Mouse (Mus musculus) limb, embryonic 14.5 days (tissue): Measurements from ENCODE around the gene Padi2. TPM values are rescaled to one million over a fixed set of nuclear protein-coding genes. Genes with fewer than 3 reads are reported as not detected.

Source experiments
- ATAC-seq: fragments of 200-750 bp; cut with Nextera tagmentation; 2 replicates; pipeline ENCODE4 v1.8.0; 2017; ENCODE audit warnings: low read depth, moderate number of reproducible peaks, moderate TSS enrichment; ENCODE audit not compliant: low FRiP score
- DNase-seq: peaks from one replicate; pipeline ENCODE4 v3.0.0-alpha.2; 2015; ENCODE audit warnings: low spot score
- H3K27ac ChIP-seq: fragments of 300-500 bp; sonication (generic); replicated peaks from 2 replicates; pipeline ENCODE4 v1.5.1; 2014; ENCODE audit warnings: low read depth, mild to moderate bottlenecking, low read length, moderate library complexity, mixed read lengths
- H3K27me3 ChIP-seq: fragments of 300-500 bp; sonication (generic); 2 replicates; pipeline ENCODE4 v1.6.1; 2014; ENCODE audit warnings: low read length, mixed read lengths; ENCODE audit not compliant: control insufficient read depth, insufficient read depth
- H3K36me3 ChIP-seq: fragments of 300-500 bp; sonication (generic); 2 replicates; pipeline ENCODE4 v1.6.1; 2014; ENCODE audit warnings: mild to moderate bottlenecking, low read length, moderate library complexity, mixed read lengths; ENCODE audit not compliant: control insufficient read depth, insufficient read depth
- H3K4me1 ChIP-seq: fragments of 300-500 bp; sonication (generic); 2 replicates; pipeline ENCODE4 v1.6.1; 2014; ENCODE audit warnings: antibody characterized with exemption, low read length, mixed read lengths; ENCODE audit not compliant: control insufficient read depth, insufficient read depth
- H3K4me2 ChIP-seq: fragments of 300-500 bp; sonication (generic); replicated peaks from 2 replicates; pipeline ENCODE4 v1.6.1; 2014; ENCODE audit warnings: low read depth, mild to moderate bottlenecking, low read length, moderate library complexity; ENCODE audit not compliant: severe bottlenecking
- H3K4me3 ChIP-seq: fragments of 300-500 bp; sonication (generic); replicated peaks from 2 replicates; pipeline ENCODE4 v1.5.1; 2014; ENCODE audit warnings: low read length
- H3K9ac ChIP-seq: fragments of 300-500 bp; sonication (generic); 2 replicates; pipeline ENCODE4 v1.6.1; 2014; ENCODE audit warnings: mild to moderate bottlenecking, low read depth, low read length, moderate library complexity; ENCODE audit not compliant: severe bottlenecking
- H3K9me3 ChIP-seq: fragments of 300-500 bp; sonication (generic); 2 replicates; pipeline ENCODE4 v1.6.1; 2016; ENCODE audit warnings: low read length; ENCODE audit not compliant: control insufficient read depth
- POLR2A ChIP-seq: fragments of 200-500 bp; IDR thresholded peaks from 2 replicates; pipeline ENCODE4 v1.8.0; 2012; ENCODE audit warnings: inconsistent platforms, mild to moderate bottlenecking, moderate library complexity, borderline replicate concordance; ENCODE audit not compliant: insufficient read depth, insufficient read length; ENCODE audit errors: extremely low read depth
- WGBS: fragments of 180-500 bp; shearing (Covaris S2); extraction: QIAGEN DNeasy Blood & Tissue Kit; methylation state at CpG from one replicate; pipeline ENCODE4 v1.1.7; 2014; 5-methylcytosine and 5-hydroxymethylcytosine counted together
- polyA plus RNA-seq, 2 experiments: library from polyadenylated mRNA; depleted of rRNA in 1 of 2; stranded (reverse) in 1 of 2; unstranded in 1 of 2; fragments of >200 nt; fragmentation: Nextera tagmentation in 1 of 2; extraction: Ambion mirVana in 1 of 2; gene quantifications; 2 replicates each; pipeline versions ENCODE4 v1.2.1 to v1.2.3; 2012 to 2014

Gene Padi2
- polyA plus RNA-seq, 2 experiments: 1.3 to 1.9 TPM

GRCm38 (mm10) chr4:140912271-140912833, 6.2 kb downstream of the Padi2 start:
- WGBS: 72% methylated on average over 10 of the region's 10 CpGs
- H3K9me3 ChIP-seq: no peaks in the 10 kb centered on the region
- H3K4me3 ChIP-seq: no peak overlapping the region
- peaks cover 6% of the 10 kb centered on the region; the same call in 1 of the 2 replicates for H3K27me3 ChIP-seq
- ATAC-seq (no peak), DNase-seq (no peak)
- H3K4me1 ChIP-seq: peaks cover 6% of the 10 kb centered on the region; the same call in 1 of the 2 replicates
- H3K36me3 ChIP-seq: no peaks in the 10 kb centered on the region
- H3K9ac ChIP-seq: no peak overlapping the region
- no peak overlapping the region for H3K27ac ChIP-seq
- H3K4me2 ChIP-seq: no peak overlapping the region
- TF ChIP-seq POLR2A: no peak

GRCm38 (mm10) chr4:140913565-140913964, 7.4 kb downstream of the Padi2 start:
- Histone ChIP-seq H3K9ac (no peak overlapping the region), H3K4me2 (no peak overlapping the region), H3K27ac (no peak overlapping the region), H3K36me3 (no peaks in the 10 kb centered on the region), H3K4me1 (peaks cover 6% of the 10 kb centered on the region; the same call in 1 of the 2 replicates), H3K27me3 (0 out of 2 replicates have a peak, but pooled peaks cover 3% of the 10 kb centered on the region), H3K4me3 (no peak overlapping the region), H3K9me3 (no peaks in the 10 kb centered on the region)
- ATAC-seq (no peak), DNase-seq (no peak)
- WGBS: 89% methylated on average over 9 of the region's 9 CpGs
- no peak for TF ChIP-seq POLR2A

DNA sequence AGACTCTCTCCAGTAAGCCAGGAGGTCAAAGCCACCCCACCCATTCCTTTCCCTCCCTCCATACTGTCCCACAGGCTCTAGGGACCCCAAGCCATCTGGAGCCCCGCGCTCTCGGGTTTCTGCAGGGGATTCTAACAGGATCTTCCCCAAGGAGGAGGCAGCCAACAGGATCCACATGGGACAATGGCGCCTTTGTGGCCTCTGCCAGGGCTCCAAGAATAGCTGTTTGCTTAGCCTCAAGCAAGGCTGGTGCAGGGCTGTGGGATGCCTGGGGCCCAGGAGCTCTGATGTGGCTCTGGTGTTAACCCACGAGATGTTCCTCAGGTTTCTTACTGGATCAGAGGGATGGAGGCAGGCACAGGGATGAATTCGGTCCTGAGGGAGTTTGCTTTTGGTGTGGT, 8.6 kb downstream of the Padi2 start:
- Histone ChIP-seq H3K9ac (no peak overlapping the region), H3K4me1 (peaks cover 6% of the 10 kb centered on the region; the same call in 1 of the 2 replicates), H3K27me3 (no peaks in the 10 kb centered on the region), H3K4me2 (no peak overlapping the region), H3K4me3 (no peak overlapping the region), H3K9me3 (no peaks in the 10 kb centered on the region), H3K27ac (no peak overlapping the region), H3K36me3 (no peaks in the 10 kb centered on the region)
- ATAC-seq (peak; percentile 34; the same call in 1 of the 2 replicates), DNase-seq (peak; percentile 40)
- TF ChIP-seq POLR2A: no peak
- WGBS: 50% methylated on average over 6 of the region's 6 CpGs

DNA sequence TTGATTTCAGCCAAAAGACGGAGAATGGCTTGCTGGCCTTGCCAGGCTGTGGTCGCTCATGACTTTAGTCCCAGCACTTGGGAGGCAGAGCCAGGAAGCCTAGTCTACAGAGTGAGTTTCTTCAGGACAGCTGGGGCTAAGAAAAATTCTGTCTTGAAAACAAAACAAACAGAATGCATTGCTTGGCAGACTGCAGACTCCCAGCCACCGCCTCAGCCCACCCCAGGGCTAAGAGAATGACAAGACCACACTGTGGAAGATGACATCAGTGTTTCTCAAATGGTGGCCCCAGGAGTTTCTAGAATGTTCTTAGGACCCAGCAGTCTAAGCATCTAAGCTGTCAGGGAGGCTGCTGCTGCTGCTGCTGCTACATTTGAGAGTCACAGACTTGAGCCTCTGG, 9.1 kb downstream of the Padi2 start:
- DNase-seq: no peak
- Histone ChIP-seq H3K4me2 (no peak overlapping the region), H3K9ac (no peak overlapping the region), H3K36me3 (no peaks in the 10 kb centered on the region), H3K27ac (peak overlapping the region; percentile 3; the same call in 1 of the 2 replicates), H3K4me1 (peaks cover 6% of the 10 kb centered on the region; the same call in 1 of the 2 replicates), H3K9me3 (no peaks in the 10 kb centered on the region), H3K4me3 (no peak overlapping the region), H3K27me3 (no peaks in the 10 kb centered on the region)
- no peak for TF ChIP-seq POLR2A
- WGBS: 73% methylated on average over 3 of the region's 3 CpGs
- ATAC-seq: no peak

DNA sequence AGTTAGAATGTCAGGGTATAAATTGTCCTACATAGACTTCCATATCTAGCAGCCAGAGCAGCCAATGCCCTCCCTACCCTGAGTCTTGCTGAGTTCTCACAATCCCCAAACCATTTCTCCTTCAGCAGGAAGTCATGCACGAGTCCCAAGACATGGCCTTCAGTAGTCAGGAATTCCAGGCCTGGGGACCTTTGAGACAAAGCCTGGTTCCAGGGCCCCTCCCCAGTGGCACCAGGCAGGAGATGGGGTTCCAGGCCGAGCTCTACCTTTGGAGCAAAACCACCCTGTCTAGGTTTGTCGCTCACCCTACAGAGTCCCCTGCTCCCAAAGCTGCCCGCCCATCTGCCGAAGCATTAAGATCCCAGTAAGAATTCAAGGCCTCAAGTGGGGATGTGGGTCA, 10.2 kb downstream of the Padi2 start:
- H3K36me3 ChIP-seq: no peaks in the 10 kb centered on the region
- H3K4me3 ChIP-seq: no peak overlapping the region
- WGBS: 91% methylated on average over 5 of the region's 5 CpGs
- H3K9ac ChIP-seq: no peak overlapping the region
- no peak for DNase-seq
- TF ChIP-seq POLR2A: no peak
- H3K4me2 ChIP-seq: no peak overlapping the region
- ATAC-seq: no peak
- H3K9me3 ChIP-seq: no peaks in the 10 kb centered on the region
- no peaks in the 10 kb centered on the region for H3K4me1 ChIP-seq
- no peaks in the 10 kb centered on the region for H3K27me3 ChIP-seq
- no peak overlapping the region for H3K27ac ChIP-seq
